Mouse (Mus musculus) heart, adult 2 months (tissue): ENCODE results near the gene Camk2b.

Experiments used
- CTCF ChIP-seq: fragments of 200-600 bp; IDR thresholded peaks from 2 replicates; pipeline ENCODE4 v1.8.1; 2022; ENCODE audit warnings: antibody characterized with exemption, mild to moderate bottlenecking, moderate library complexity
- EP300 ChIP-seq: fragments of 200-500 bp; IDR thresholded peaks from 2 replicates; pipeline ENCODE4 v1.6.1; 2011; ENCODE audit warnings: low read depth, low read length, control low read depth; ENCODE audit not compliant: insufficient read depth
- POLR2A ChIP-seq: fragments of 200-500 bp; IDR thresholded peaks from 2 replicates; pipeline ENCODE4 v1.6.1; 2011; ENCODE audit warnings: mild to moderate bottlenecking, low read depth, low read length, control low read depth; ENCODE audit not compliant: insufficient read depth

- no peak for TF ChIP-seq CTCF
- no peak for TF ChIP-seq POLR2A
- TF ChIP-seq EP300, result no peak
Measured at GRCm38 (mm10) chr11:6029790-6030189, 36.4 kb downstream of the Camk2b start.
